Mouse (Mus musculus): ENCODE measurements at regions not wholly inside any gene's neighbourhood (a gene's known extent, or its start where the extent isn't known, plus 50 kb on each side); places are given as distances from the start of the nearest gene placed in this dataset.

DNA sequence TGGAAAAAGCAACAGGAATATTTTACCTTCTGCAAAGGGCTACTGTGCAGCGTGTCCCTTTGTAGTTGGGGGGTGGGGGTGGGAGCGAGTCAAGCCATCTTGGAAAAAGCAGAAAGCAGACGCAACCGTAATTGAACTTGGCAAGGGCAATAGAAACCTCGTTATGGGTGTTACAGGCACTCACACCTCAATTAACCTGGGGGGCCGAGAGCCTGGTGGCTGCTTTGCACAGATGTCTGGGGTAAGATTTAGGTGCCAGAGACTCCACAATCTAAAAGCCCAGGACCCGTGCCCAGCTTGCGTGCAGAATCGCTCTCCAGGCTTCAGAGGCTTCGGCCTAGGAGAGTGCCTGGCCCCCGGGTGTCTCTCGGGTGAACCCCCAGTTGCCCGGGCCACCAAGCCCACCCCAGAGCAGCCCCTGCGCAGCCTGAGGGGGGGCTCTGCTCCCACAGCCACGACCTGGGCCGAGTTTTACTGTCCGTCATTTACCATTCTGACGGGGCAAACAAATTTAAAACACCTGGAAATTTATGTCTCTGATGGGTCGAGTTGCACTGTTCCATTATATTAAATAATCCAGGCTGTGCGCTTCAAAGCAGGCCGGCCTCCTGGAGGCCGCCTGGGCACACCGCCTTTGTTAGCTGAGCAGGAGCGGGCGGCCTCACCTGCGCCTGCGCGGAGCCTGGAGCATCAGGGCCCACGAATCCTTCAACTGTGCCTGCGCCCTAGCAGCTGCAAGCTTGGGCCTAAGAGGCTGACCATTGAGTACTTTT, 212.4 kb downstream of the Srbd1 start:
- Histone ChIP-seq H3K9me3 (no peaks in the 10 kb centered on the region), H3K4me1 (peaks cover 14% of the 10 kb centered on the region), H3K27ac (no peak overlapping the region), H3K36me3 (no peaks in the 10 kb centered on the region), H3K9ac (no peak overlapping the region), H3K27me3 (no peaks in the 10 kb centered on the region), H3K4me3 (no peak overlapping the region), H3K4me2 (no peak overlapping the region)
- no peak for ATAC-seq (ENCODE audit: borderline replicate concordance, extremely low read depth, low FRiP score, low TSS enrichment)
- 75% methylated on average over 30 of the region's 30 CpGs for WGBS

DNA sequence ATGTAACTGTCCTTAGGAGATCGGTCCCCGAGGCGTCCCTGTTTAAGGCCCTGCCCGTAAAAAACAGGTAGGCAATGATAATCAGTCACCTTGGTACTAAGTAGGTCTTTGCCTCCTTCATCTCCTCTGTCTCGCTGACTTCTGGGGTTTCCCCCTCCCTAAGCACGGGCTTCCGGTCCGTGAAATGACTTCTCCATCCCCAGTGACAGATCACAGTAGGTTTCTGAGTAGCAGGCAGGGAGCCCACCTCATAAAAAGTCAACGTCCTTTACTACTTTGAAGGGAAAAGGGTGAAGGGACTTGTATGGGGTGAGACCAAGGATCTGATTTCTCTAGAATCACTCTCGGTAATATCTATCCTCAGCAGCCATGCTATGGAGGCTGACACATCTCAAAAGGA, 213.0 kb downstream of the Srbd1 start:
- Histone ChIP-seq H3K27ac (no peak overlapping the region), H3K27me3 (no peaks in the 10 kb centered on the region), H3K4me2 (no peak overlapping the region), H3K4me1 (peaks cover 14% of the 10 kb centered on the region), H3K9me3 (no peaks in the 10 kb centered on the region), H3K4me3 (no peak overlapping the region), H3K36me3 (no peaks in the 10 kb centered on the region), H3K9ac (no peak overlapping the region)
- 78% methylated on average over 10 of the region's 10 CpGs for WGBS
- ATAC-seq (ENCODE audit: borderline replicate concordance, extremely low read depth, low FRiP score, low TSS enrichment): no peak

DNA sequence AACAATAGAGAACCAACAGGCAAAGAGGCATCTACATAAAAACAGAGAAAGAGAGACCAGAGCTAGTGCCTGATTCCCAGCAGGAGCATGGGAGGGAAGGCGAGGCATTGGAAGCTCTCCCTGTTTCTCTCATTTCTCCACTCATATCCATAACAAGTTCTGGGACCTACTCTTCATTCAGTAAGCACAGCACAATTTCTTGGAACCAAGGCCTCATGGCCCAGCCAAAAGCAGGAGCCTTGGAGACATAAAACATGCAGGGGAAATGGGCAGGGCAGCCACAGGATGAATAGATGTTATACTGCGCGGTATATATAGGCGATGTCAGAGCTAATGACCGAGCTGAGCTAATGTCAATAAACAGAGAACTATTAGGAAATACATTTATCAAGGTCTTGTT, 214.2 kb downstream of the Srbd1 start:
- 54% methylated on average over 5 of the region's 5 CpGs for WGBS
- peaks cover 14% of the 10 kb centered on the region for H3K4me1 ChIP-seq
- no peak overlapping the region for H3K27ac ChIP-seq
- no peaks in the 10 kb centered on the region for H3K27me3 ChIP-seq
- H3K4me3 ChIP-seq: no peak overlapping the region
- H3K36me3 ChIP-seq: no peaks in the 10 kb centered on the region
- ATAC-seq (ENCODE audit: borderline replicate concordance, extremely low read depth, low FRiP score, low TSS enrichment): no peak
- no peaks in the 10 kb centered on the region for H3K9me3 ChIP-seq
- H3K9ac ChIP-seq: no peak overlapping the region
- H3K4me2 ChIP-seq: no peak overlapping the region

DNA sequence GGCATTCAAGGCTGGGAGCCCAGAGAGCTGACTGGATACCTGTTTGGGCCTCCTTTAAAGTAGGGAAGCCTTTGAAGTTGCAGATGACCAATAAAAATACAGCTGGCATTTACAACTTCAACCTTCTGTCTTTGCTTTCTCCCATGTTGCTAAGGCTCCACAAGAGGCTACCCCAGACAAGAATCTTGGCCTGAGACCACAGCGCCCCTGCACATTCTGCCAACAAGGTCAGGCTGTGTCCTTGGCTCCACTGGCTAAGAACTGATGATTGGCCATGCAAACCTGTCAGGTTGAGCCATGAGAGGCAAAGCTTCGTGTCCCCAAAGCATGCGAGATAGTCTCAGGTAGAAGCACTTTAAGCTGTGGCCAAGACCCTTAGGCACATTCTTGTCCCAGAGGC, 214.6 kb downstream of the Srbd1 start:
- H3K4me1 ChIP-seq: peaks cover 14% of the 10 kb centered on the region
- H3K4me3 ChIP-seq: no peak overlapping the region
- WGBS: 81% methylated on average over 3 of the region's 3 CpGs
- no peak overlapping the region for H3K4me2 ChIP-seq
- H3K27me3 ChIP-seq: no peaks in the 10 kb centered on the region
- no peaks in the 10 kb centered on the region for H3K9me3 ChIP-seq
- H3K27ac ChIP-seq: no peak overlapping the region
- ATAC-seq (ENCODE audit: borderline replicate concordance, extremely low read depth, low FRiP score, low TSS enrichment): no peak
- H3K36me3 ChIP-seq: no peaks in the 10 kb centered on the region
- H3K9ac ChIP-seq: no peak overlapping the region

DNA sequence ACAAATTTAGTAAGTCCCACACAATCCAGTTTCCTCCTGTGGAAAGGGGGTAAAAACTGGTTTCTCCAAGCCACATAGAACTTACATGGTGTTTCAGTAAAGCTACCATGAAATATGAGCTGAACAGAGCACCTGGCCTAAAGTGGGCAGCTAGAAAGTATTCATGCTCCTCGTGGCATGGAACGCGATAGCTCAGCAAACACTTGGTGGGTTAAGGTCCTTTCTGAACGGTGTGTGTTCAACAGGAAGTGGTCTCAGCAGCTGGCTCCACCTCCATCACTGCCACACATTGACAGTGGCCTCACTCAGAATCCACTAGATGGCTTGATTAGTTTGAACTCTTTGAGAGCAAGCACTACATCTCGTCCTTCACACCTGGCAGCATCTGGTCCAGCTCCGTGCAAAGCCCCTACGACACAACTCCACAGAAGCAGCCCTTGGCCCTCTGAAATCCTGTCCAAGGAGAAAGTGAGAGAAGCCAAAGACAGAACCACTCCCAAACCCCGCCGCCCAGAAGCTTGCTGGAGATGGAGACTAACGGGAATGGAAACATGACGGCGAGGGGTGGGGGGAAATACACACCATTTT, 215.2 kb downstream of the Srbd1 start:
- peak; percentile 53; the same call in 1 of the 2 replicates for ATAC-seq (ENCODE audit: borderline replicate concordance, extremely low read depth, low FRiP score, low TSS enrichment)
- Histone ChIP-seq H3K9me3 (no peaks in the 10 kb centered on the region), H3K27me3 (no peaks in the 10 kb centered on the region), H3K4me2 (no peak overlapping the region), H3K4me1 (peaks cover 14% of the 10 kb centered on the region), H3K4me3 (no peak overlapping the region), H3K36me3 (no peaks in the 10 kb centered on the region), H3K9ac (no peak overlapping the region), H3K27ac (peak overlapping the region; percentile 11; the same call in 1 of the 2 replicates)
- WGBS: 35% methylated on average over 12 of the region's 12 CpGs

DNA sequence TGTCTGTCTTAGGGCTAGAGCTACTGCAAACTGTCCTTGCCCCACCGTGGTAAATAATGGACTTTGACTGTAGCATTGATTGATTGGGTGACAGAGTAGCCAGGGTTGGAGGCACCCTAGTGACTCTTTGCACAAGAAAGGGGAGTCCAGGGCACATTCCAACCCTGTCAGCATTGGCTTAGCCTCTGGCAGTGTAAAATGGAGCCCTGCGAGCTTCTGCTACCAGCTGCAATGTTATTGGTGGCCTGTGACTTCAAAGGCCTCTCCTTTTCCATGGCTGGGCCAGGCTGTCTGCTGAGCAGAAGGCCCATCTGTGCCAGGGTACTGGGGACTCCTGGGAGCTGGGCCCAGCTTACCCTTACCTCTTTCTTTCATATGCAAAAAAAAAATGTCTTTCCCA, 216.4 kb downstream of the Srbd1 start:
- no peak; the same call in 1 of the 2 replicates for ATAC-seq (ENCODE audit: borderline replicate concordance, extremely low read depth, low FRiP score, low TSS enrichment)
- no peak overlapping the region for H3K9ac ChIP-seq
- no peak overlapping the region for H3K27ac ChIP-seq
- H3K4me1 ChIP-seq: peaks cover 14% of the 10 kb centered on the region
- H3K4me2 ChIP-seq: no peak overlapping the region
- H3K36me3 ChIP-seq: no peaks in the 10 kb centered on the region
- H3K9me3 ChIP-seq: no peaks in the 10 kb centered on the region
- H3K4me3 ChIP-seq: no peak overlapping the region
- no peaks in the 10 kb centered on the region; the same call in 1 of the 2 replicates for H3K27me3 ChIP-seq
- 22% methylated on average over 2 of the region's 2 CpGs for WGBS

DNA sequence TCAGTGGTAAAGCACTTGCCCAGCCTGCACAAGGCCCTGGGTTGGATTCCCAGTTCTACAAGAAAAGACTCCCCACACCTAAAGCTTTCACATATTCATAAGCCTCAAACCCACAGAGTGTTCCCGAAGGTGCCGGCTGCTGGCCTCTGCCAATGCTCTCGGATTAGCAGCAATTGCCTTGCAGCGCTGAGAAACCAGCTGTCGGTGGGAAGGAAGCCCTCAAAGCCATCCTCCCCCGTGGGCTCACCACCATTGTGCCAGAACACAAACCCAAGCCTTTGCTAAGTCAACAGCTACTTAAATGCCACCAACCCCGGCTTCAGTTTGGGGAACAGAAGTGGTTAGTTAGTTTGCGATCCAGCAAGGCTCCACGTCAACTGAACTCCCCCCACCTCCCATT, 217.7 kb downstream of the Srbd1 start:
- peaks cover 14% of the 10 kb centered on the region for H3K4me1 ChIP-seq
- H3K9me3 ChIP-seq: no peaks in the 10 kb centered on the region
- H3K27me3 ChIP-seq: no peaks in the 10 kb centered on the region; the same call in 1 of the 2 replicates
- ATAC-seq (ENCODE audit: borderline replicate concordance, extremely low read depth, low FRiP score, low TSS enrichment): no peak
- no peak overlapping the region for H3K27ac ChIP-seq
- H3K4me2 ChIP-seq: no peak overlapping the region
- 61% methylated on average over 9 of the region's 9 CpGs for WGBS
- H3K36me3 ChIP-seq: no peaks in the 10 kb centered on the region
- H3K9ac ChIP-seq: no peak overlapping the region
- H3K4me3 ChIP-seq: no peak overlapping the region

DNA sequence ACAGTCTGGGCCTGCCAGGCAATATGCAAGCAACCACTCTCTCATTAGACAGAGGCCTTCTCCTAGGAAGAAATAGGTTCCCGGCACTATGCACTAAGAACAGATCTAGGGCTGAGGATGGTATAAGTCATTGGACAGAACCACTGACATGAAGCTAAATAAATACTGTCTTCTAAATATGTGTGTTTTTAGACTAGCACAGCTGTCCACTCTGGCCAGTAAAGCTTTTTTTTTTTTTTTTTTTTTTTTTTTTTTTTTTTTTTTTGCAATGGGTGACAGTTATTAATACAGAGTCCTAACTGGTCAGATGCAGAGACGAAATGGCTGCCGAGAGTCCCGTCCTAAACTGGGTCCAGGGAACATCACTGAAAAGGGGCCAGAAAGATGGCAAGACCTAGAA, 218.9 kb downstream of the Srbd1 start:
- no peak for ATAC-seq (ENCODE audit: borderline replicate concordance, extremely low read depth, low FRiP score, low TSS enrichment)
- WGBS: 71% methylated on average over 4 of the region's 4 CpGs

DNA sequence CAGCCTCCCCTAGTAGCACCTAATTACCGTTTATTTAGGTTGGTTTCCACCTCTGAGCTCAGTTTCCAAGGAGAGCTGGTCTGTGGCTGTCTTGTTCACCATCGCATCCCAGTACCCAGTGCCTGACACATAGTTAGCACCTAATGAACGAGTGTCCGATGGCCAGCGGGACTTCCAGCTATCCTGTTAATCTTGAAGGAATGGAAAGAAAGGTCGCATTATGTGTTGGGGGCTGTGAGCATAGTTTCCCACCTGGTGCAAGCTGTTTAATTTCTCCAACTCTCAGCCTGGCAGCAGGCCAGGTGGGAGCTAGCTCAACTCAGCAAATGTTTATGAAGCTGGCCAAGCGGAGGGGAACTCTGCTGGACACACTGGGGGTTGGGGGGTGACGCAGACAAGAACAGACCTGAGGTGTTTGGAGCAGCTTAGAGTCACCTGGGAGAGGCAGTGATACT, 223.7 kb downstream of the Srbd1 start:
- ATAC-seq (ENCODE audit: borderline replicate concordance, extremely low read depth, low FRiP score, low TSS enrichment): peak; percentile 41; the same call in 1 of the 2 replicates
- Histone ChIP-seq H3K27me3 (peaks cover 6% of the 10 kb centered on the region), H3K4me1 (peaks cover 15% of the 10 kb centered on the region), H3K36me3 (no peaks in the 10 kb centered on the region), H3K4me3 (no peak overlapping the region), H3K9ac (no peak overlapping the region), H3K27ac (no peak overlapping the region), H3K9me3 (no peaks in the 10 kb centered on the region), H3K4me2 (no peak overlapping the region)
- WGBS: 14% methylated on average over 8 of the region's 8 CpGs

More for the DNA sequence above, 218.9 kb downstream of the Srbd1 start:
- no peak overlapping the region for H3K27ac ChIP-seq
- no peaks in the 10 kb centered on the region for H3K36me3 ChIP-seq
- no peak overlapping the region for H3K4me2 ChIP-seq
- H3K4me3 ChIP-seq: no peak overlapping the region
- peaks cover 25% of the 10 kb centered on the region for H3K4me1 ChIP-seq
- H3K27me3 ChIP-seq: no peaks in the 10 kb centered on the region; the same call in 1 of the 2 replicates
- H3K9me3 ChIP-seq: no peaks in the 10 kb centered on the region
- no peak overlapping the region for H3K9ac ChIP-seq

DNA sequence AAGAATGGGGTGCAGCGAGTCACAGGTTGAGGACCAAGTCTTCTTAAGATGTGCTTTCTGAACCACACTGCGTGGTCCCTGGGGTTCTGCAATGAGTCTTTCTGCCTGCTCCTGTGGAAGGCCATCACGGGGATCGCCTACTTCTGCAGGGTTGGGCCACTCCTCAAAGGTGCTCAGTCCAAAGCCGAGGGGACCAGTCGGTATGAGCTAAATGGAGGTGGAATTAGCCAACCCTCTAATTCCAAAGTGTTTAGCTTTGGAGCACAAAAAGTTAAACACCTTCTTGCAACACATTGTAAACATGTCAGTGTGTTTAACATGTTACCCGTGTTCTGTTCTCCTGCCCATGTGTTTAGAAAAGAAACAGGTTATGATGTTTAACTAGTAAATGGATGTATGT, 225.1 kb downstream of the Srbd1 start:
- Histone ChIP-seq H3K27me3 (peaks cover 6% of the 10 kb centered on the region), H3K4me3 (no peak overlapping the region), H3K9ac (no peak overlapping the region), H3K4me2 (no peak overlapping the region), H3K27ac (no peak overlapping the region), H3K36me3 (no peaks in the 10 kb centered on the region), H3K9me3 (no peaks in the 10 kb centered on the region), H3K4me1 (peaks cover 15% of the 10 kb centered on the region)
- ATAC-seq (ENCODE audit: borderline replicate concordance, extremely low read depth, low FRiP score, low TSS enrichment): no peak
- 52% methylated on average over 7 of the region's 7 CpGs for WGBS

DNA sequence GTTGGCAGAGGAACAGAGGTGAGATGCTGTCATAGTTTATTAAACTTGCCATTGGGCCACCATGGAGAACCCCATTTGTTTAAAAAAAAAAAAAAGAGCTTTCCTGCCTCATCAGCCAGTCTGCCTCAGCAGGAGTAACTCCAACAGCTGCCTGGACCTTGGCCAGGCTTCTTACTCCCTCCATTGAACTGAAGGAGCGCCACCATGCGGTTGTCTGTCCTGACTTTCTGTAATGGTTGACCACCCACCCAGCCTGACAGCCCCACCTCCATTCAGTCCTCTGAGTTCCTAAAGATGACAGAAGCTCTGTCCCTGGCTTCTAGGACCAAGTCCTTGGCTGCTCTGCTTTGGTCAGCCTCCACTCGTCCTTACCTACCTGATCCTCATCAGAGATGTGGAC, 227.8 kb upstream of the Six2 start:
- H3K4me3 ChIP-seq: no peak overlapping the region
- H3K9ac ChIP-seq: no peak overlapping the region
- no peak for ATAC-seq (ENCODE audit: borderline replicate concordance, extremely low read depth, low FRiP score, low TSS enrichment)
- no peaks in the 10 kb centered on the region for H3K36me3 ChIP-seq
- H3K4me2 ChIP-seq: no peak overlapping the region
- H3K27ac ChIP-seq: no peak overlapping the region
- H3K4me1 ChIP-seq: peaks cover 2% of the 10 kb centered on the region; the same call in 1 of the 2 replicates
- 85% methylated on average over 3 of the region's 3 CpGs for WGBS
- H3K9me3 ChIP-seq: no peaks in the 10 kb centered on the region
- H3K27me3 ChIP-seq: peaks cover 6% of the 10 kb centered on the region

DNA sequence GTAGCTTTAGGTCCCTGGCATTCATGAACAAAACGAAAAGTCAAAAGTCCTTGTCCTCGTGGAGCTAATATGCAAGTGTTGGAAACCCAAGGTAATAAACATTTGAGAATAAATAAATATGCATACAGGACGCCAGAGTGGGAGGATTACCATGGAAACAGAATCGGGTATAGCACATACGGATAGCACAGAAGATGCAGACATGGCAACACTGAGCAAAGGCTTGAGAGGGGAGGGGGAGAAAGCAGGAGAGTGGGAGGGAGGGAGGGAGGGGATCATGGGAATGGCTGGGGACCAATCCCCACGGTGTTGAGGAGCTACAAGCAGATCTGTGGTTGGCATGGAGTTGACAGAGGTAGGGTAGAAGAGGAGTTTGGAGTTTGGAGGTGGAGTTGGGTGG, 226.0 kb upstream of the Six2 start:
- ATAC-seq (ENCODE audit: borderline replicate concordance, extremely low read depth, low FRiP score, low TSS enrichment): no peak
- Histone ChIP-seq H3K27ac (no peak overlapping the region), H3K27me3 (peaks cover 6% of the 10 kb centered on the region), H3K9me3 (no peaks in the 10 kb centered on the region), H3K9ac (no peak overlapping the region), H3K36me3 (no peaks in the 10 kb centered on the region), H3K4me2 (no peak overlapping the region), H3K4me3 (no peak overlapping the region), H3K4me1 (no peaks in the 10 kb centered on the region)
- WGBS: 60% methylated on average over 6 of the region's 6 CpGs

Measured in lung, embryonic 15.5 days (tissue).